In the genomic region with DNA sequence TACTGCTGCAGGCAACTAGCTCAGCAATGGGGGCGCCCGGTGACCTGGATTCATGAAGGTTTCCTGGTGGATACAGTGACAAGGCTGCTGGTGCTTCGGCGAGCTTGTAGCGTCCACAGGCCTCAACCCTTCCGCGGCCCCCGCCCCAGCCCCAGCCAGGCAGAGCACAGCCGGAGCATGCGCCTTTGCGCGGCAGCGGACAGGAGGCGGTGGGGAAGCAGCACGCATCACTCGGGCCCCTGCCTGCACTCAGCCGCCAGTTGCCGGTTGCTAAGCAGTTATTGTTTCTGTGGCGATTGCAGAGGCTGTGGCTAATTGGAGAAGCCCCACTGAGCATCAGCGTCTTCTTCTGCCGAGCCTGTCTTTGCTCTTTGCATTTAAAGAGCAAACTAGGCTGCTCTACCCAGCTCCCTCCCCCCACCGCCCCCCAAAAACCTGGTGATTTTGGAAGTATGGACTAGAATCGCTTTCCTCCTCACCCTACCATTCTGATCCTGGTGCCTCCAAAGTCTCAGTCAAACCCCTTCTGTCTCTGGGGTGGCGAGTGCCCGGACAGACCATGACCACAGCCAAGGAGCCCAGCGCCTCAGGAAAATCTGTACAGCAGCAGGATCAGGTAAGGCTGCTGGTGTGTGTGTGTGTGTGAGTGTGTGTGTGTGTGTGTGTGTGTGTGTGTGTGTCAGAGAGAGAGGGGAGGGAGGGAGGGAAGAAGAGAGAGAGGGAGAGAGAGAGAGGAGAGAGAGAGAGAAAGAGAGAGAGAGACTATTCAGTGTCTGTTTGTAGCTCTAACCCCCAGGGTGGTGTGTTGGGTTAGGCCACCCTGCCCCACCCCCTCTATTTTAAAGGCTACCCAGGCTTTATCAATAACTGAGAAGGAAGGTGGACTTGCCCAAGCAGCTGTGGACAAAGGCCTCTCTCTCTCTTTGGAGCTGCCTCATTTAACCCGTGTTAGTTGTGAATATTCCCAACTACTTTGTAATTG, we compare ENCODE assay signal across 8 mouse cellular contexts.
DNase-seq lines count a peak whose midpoint lies in the region; ATAC-seq lines count a peak whose summit lies in the region.

No protein-coding gene starts in this region.

- no peak for DNase-seq in heart, adult 9 months (ENCODE audit: low spot score in 2 of 2)
- DNase-seq in cerebellum, adult 9-11 months = peak; percentile 73
- peak; percentile 51 to 80 for DNase-seq in frontal cortex, adult 2 months (ENCODE audit: extremely low spot score in 1 of 2, low spot score in 1 of 2)
- DNase-seq in left cerebral cortex, adult 8-10 months (ENCODE audit: low spot score in 2 of 2) = peak; percentile 68 to 79
- no peak for DNase-seq in ovary, postnatal 36 days (ENCODE audit: low spot score)
- DNase-seq in natural killer cell, adult 2 months (ENCODE audit: low spot score in 2 of 2) = no peak

- WGBS in heart, embryonic 14.5 days = 10% methylated on average over 27 of the region's 27 CpGs
- 4% methylated on average over 27 of the region's 27 CpGs for WGBS in neural tube, embryonic 14.5 days

- H3K27ac ChIP-seq in heart, embryonic 14.5 days (replicated peaks in 1 of 2; ENCODE audit: control insufficient read depth in 1 of 2, insufficient read depth in 1 of 2, low read depth in 2 of 2, low read length in 2 of 2) = no peak overlapping the region
- H3K27ac ChIP-seq in neural tube, embryonic 14.5 days (ENCODE audit: low read depth, low read length) = peak overlapping the region; percentile 91

- no peak overlapping the region for H3K4me3 ChIP-seq in heart, embryonic 14.5 days (ENCODE audit: control insufficient read depth in 1 of 2, insufficient read depth in 1 of 2, low read depth in 1 of 2, low read length in 2 of 2)
- H3K4me3 ChIP-seq in neural tube, embryonic 14.5 days (ENCODE audit: low read depth, low read length) = peak overlapping the region; percentile 42

- no peaks in the 10 kb centered on the region for H3K36me3 ChIP-seq in heart, embryonic 14.5 days (ENCODE audit: control insufficient read depth, insufficient read depth, low read length)
- no peaks in the 10 kb centered on the region for H3K36me3 ChIP-seq in neural tube, embryonic 14.5 days (ENCODE audit: control insufficient read depth, insufficient read depth, low read length)

- H3K4me2 ChIP-seq in heart, embryonic 14.5 days (ENCODE audit: low read length) = peak overlapping the region; percentile 41
- H3K4me2 ChIP-seq in neural tube, embryonic 14.5 days (ENCODE audit: low read depth, low read length) = peak overlapping the region; percentile 69

- H3K9ac ChIP-seq in heart, embryonic 14.5 days (ENCODE audit: low read length) = no peak overlapping the region
- peak overlapping the region; percentile 60 for H3K9ac ChIP-seq in neural tube, embryonic 14.5 days (replicated peaks; ENCODE audit: low read depth, low read length)

- no peaks in the 10 kb centered on the region for H3K9me3 ChIP-seq in heart, embryonic 14.5 days (ENCODE audit: control insufficient read depth, low read length)
- H3K9me3 ChIP-seq in neural tube, embryonic 14.5 days (ENCODE audit: control insufficient read depth, low read length) = no peaks in the 10 kb centered on the region

- H3K27me3 ChIP-seq in heart, embryonic 14.5 days (ENCODE audit: control insufficient read depth, insufficient read depth, low read length) = no peaks in the 10 kb centered on the region
- H3K27me3 ChIP-seq in neural tube, embryonic 14.5 days (ENCODE audit: control insufficient read depth, insufficient read depth, low read length) = no peaks in the 10 kb centered on the region

- ATAC-seq in heart, embryonic 14.5 days (ENCODE audit: insufficient number of reproducible peaks, insufficient read depth, low FRiP score, low read depth) = no peak
- peak; percentile 96 for ATAC-seq in neural tube, embryonic 14.5 days (ENCODE audit: low read depth)

- H3K4me1 ChIP-seq in heart, embryonic 14.5 days (ENCODE audit: control insufficient read depth in 2 of 2, insufficient read depth in 2 of 2, low read length in 2 of 2) = no peaks in the 10 kb centered on the region; a peak in 1 of 4 replicates
- peaks cover 12% of the 10 kb centered on the region; the same call in 1 of the 2 replicates for H3K4me1 ChIP-seq in neural tube, embryonic 14.5 days (ENCODE audit: control insufficient read depth, insufficient read depth, low read length)

Comparison
In these comparisons a context has a peak if more than half of its experiments do, and no peak if none do; other contexts are left out.
1. DNase-seq: peak in cerebellum, adult 9-11 months (single experiment), frontal cortex, adult 2 months (2 of 2) and left cerebral cortex, adult 8-10 months (2 of 2); none in heart, adult 9 months (0 of 2), ovary, postnatal 36 days (single experiment) and natural killer cell, adult 2 months (0 of 2).